Mouse (Mus musculus): ENCODE measurements around the gene Smad1. TPM values are rescaled to one million over a fixed set of nuclear protein-coding genes. Genes with fewer than 3 reads are reported as not detected.
A peak's percentile ranks its signal among the peaks of the same experiment; 100 is the strongest.

Gene Smad1
- polyA plus RNA-seq, 1 experiment from 2014 or later, result 25.4 TPM

DNA sequence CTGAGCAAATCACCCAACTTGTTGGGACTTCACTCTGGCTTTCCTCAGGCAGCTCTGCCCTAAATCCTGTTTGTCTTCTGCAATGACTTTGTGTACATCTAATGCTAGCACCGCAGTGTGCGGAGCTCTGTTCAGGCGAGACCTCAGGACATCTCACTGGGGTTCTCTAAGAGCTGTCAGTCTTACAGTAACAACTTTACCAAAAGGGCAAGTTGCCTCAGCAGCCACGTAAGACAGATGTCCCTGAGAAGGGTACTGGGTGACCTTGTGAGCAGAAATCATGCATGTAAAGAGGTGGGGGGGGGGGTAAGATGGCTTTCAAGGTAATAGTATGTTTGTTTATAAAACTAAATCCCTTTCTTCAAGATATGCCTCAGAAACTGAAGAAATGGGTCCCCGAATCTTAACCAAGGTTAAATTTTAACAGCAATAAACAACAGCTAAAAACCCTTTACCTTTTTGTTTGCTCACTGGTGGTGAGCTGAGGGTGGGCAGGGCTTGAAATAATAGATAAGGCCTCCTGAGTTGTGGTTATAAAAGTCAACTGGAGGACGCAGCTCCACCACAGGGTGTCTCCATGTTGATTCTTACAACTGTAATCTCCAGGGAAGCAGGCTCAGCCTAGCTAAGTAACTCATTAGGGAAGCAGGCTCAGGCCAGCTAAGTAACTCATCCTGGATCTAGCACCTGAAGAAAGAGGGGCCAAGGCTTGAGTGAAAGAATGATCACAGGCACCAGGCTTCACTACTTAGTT lies 38.4 kb downstream of the Smad1 start:
- DNase-seq (ENCODE audit: low spot score), result no peak

- no peak for DNase-seq (ENCODE audit: low spot score)
Observed at GRCm38 (mm10) chr8:79360302-79360701, 39.0 kb downstream of the Smad1 start.

GRCm38 (mm10) chr8:79355721-79356434 lies 43.4 kb downstream of the Smad1 start:
- DNase-seq (ENCODE audit: low spot score), result no peak

- DNase-seq (ENCODE audit: low spot score), result no peak
Observed at GRCm38 (mm10) chr8:79354009-79354408, 45.3 kb downstream of the Smad1 start.

GRCm38 (mm10) chr8:79351916-79352315 lies 47.4 kb downstream of the Smad1 start:
- no peak for DNase-seq (ENCODE audit: low spot score)

DNA sequence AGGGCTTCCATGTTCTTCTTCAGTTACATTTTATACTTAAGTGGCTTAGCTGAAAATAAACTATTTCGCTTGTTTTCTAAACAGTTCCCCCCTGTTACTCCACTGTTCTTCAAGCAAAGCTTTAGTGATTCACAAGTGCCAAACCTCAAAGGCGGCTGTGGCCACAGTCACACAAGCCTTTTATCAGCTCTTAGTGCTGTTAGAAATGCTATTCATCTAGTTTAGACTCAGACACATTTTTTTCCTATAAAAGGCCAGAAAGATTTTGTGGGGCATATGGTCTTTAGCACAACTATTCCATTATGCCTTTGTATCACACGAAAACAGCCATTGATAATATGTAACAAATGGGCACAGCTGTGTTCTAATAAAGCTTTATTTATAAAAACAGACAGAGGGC lies 48.5 kb downstream of the Smad1 start:
- DNase-seq (ENCODE audit: low spot score), result no peak

GRCm38 (mm10) chr8:79350094-79350593 lies 49.2 kb downstream of the Smad1 start:
- DNase-seq (ENCODE audit: low spot score), result no peak

- DNase-seq (ENCODE audit: low spot score), result no peak
Observed at GRCm38 (mm10) chr8:79346414-79346813, 52.9 kb downstream of the Smad1 start.

DNA sequence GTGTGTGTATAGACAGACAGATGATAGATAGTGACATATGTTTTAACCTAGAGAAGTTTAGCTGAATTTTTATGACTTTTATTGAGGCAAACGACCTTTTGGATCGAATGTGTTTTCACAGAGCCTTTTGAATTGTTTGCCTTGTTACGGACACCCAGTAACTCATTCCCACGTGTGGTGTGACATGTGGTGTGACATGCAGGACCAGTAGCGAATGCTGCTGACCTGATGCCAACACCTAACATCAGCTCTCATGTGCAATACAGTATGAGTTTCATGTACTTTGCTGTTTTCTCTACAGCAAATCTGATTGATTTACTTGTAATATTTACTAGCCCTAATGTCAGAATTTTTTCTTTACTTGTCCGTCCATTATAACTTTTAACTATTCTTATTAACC lies 53.5 kb downstream of the Smad1 start:
- DNase-seq (ENCODE audit: low spot score), result no peak

DNA sequence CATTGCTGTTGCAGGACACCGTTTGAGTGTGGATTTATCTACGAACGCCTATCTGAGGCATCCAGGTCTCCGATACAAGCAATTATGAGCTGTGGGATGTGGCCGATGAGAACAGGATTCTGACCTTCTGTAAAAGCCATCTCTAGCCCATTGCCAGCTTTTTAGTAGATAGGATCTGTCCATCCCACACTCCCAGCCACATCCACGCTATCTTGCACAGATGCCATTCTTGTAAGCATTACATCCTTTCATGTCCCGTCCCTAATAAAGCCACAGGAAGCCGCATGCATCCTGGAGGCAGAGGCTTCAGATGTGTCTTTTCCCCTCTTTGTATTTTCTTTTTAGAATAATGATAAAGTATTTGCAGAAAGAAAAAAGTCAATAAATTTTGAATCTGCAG lies 58.1 kb downstream of the Smad1 start:
- DNase-seq (ENCODE audit: low spot score), result no peak

DNA sequence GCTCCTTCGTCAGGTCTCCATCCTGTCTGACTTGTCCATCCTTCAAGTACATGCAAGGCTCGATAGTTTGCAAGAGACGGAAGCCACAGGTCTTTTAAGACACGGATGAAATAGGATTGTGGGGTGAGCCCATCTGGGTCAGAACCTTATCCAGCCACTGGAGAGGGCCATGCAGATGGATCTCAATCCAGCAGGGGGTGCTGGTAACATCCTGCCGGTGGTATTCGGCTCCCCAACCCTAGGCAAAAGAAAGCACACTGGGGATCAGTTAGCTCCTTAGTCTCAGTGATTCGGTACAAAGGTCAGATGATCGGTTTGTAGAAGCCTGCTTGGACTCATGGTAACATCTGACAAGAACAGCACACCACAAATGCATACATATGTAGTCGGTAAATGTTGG lies 59.8 kb downstream of the Smad1 start:
- peak; percentile 13 for DNase-seq (ENCODE audit: low spot score)

DNA sequence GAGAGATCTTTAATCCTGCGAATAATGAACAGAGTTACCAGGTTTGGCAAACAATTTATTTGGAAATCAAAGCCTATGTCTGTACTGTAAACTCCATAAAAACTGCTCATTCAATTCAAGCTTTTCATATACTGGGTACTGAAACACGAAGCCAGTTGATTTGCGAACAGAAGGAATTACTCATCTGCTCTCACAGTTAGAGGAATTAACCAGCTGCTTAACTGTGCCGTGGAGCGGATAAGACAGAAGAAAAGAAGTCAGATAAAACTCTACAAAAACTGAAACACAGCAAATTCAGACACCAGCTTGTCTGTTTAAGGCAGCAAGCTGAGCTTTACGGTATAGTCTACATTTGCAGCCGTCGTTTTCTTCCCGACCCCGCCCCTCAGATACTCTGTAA lies 60.7 kb downstream of the Smad1 start:
- no peak for DNase-seq (ENCODE audit: low spot score)

DNA sequence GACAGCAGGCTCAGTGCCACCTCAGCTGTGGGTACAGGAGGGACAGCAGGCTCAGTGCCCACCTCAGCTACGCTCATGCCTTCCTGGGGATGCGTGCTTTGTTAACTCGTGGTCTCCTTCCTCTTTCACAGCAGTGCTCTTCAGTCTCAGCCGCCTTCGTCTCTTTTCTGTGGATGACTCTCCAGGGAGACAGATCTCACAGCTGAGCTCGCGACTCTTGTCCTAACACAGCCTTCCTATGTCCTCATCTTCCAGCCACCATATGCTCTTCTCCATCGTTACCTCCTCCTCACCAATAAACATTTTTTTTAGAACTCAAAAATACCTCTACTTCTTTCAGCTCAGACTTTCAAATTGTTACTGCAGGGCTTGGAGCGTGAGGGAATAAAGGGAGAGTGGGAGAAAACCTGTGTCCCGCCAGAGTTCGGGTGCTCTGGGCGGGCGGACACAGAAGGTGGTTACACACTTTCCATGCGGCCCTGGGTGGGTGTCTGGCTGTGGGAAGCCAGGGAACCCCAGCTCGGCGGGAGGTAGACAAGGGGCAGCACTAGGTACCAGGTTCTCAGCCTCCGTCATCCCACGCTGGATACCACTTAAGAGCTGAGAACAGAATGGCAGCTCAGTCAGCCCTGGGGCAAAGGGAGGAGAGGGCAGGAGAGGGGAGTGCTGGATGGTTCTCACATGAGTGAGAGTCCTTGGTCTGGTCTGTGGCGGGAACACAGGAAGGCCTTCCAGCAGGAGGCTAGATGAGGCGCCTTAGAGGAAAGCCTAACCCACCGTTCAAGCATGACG lies 67.0 kb downstream of the Smad1 start:
- no peak for DNase-seq (ENCODE audit: low spot score)

DNA sequence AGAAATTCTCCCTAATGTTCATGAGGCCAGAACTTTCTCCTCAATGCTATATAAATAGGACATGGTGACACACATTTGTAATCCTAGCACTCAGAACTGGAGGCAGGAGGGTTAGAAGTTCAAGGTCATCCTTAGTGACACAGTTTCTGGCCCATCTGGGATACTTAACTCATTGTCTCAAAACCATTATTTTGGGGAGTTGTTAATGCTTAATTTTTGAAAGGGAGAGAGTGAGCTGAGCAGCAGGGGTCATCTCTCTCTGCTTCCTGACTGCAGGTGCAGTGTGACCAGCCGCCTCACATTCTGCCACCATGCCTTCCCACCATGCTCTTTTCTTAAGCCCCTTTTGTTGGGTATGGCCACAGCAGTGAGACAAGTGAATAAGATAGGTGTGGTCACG lies 67.7 kb downstream of the Smad1 start:
- no peak for DNase-seq (ENCODE audit: low spot score)

- no peak for DNase-seq (ENCODE audit: low spot score)
Observed at GRCm38 (mm10) chr8:79331017-79331416, 68.3 kb downstream of the Smad1 start.

DNA sequence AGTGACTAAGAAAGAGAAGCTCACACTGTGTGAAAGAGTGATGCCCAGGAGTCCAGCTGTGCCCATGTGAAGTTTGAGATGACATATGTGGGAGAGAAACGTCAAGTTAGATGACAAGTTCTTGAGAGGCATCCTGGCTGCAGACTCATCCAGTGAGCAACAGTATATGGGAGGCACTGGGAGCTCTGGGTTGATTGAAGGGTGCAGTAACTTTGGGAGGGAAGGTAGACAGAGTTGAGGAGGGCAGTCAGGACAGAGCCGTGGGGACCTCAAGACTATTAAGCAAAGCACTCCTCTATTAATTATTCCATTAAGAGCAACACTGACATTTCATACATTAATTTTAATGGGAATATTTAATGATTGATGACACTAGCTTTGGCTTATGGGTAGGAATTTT lies 69.6 kb downstream of the Smad1 start:
- DNase-seq (ENCODE audit: low spot score), result no peak

DNA sequence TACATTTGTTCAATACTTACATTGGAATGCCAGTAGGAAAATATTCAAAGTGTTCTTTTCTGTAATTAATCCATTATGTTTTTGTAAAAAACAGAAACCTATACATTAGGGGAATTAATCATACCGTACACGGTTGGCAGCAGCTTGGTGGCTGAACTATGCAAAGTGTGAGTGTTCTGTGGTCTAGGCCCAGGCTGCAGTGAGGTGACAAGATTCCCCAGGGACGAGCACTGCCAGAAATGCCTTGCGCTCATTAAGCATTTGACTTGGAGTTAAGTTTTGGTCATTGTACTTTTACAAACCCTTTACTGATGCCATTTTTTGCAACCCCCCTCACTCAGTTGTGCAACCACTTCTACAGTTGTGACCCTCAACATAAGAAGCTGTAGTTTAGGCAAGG lies 70.1 kb downstream of the Smad1 start:
- no peak for DNase-seq (ENCODE audit: low spot score)

- DNase-seq (ENCODE audit: low spot score), result no peak
Observed at GRCm38 (mm10) chr8:79325510-79325909, 73.8 kb downstream of the Smad1 start.

- no peak for DNase-seq (ENCODE audit: low spot score)
Observed at GRCm38 (mm10) chr8:79324928-79325327, 74.4 kb downstream of the Smad1 start.

DNA sequence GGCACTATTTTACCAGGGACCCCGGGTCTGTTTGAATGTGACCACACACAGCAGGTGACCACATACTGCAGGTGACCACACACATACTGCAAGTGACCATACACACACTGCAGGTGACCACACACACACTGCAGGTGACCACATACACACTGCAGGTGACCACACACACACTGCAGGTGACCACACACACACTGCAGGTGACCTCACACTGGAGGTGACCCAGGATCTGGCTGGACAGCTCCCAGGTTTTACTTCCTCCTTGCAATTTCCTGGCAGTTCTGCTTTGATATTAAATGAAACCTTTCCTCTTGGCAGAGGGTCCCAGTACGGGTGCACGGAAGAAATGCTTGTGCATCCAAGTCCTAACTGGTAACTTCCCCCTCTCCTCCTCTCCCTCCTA lies 75.3 kb downstream of the Smad1 start:
- DNase-seq (ENCODE audit: low spot score), result no peak

GRCm38 (mm10) chr8:79323121-79323520 lies 76.2 kb downstream of the Smad1 start:
- DNase-seq (ENCODE audit: low spot score), result no peak

DNA sequence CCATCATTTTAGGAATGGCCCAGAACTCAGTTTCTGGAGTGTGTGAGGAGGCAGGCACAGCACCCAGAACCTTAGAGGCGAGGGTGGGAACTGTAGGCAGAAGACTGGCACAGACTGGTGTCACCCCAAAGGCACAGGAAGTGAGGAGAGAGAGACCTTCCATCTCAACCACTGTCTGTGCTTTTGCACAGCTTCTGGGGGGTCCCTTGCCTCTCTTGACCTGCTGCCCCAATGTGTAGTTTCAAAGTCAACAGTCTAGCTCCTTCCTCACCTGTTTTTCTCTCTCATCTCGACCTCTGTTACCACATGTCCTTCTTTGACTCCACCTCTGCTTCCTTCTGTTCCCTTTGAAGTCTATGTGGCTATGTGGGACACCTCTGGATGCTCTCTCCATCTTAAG lies 88.5 kb downstream of the Smad1 start:
- DNase-seq (ENCODE audit: low spot score), result peak; percentile 13

All from thymus, postnatal 0 days (tissue).